Mouse (Mus musculus) forebrain, embryonic 10.5 days (tissue): ENCODE measurements around the gene Bloc1s5. TPM values are rescaled to one million over a fixed set of nuclear protein-coding genes. Genes with fewer than 3 reads are reported as not detected.
"Not testable (repeated sequence)": the region's sequence is repeated elsewhere in the genome, so short reads cannot be mapped to it uniquely, and the experiment has no call there.

Experiments
- DNase-seq: peaks from one replicate; pipeline ENCODE4 v3.0.0-alpha.2; 2017; ENCODE audit warnings: low spot score; ENCODE audit errors: extremely low spot score
- H3K27ac ChIP-seq: fragments of 300-500 bp; sonication (generic); 2 replicates; pipeline ENCODE4 v1.5.1; 2016; ENCODE audit warnings: mild to moderate bottlenecking
- H3K27me3 ChIP-seq: fragments of 300-500 bp; sonication (generic); 2 replicates; pipeline ENCODE4 v1.6.1; 2016; ENCODE audit warnings: mild to moderate bottlenecking; ENCODE audit not compliant: poor library complexity, severe bottlenecking
- H3K36me3 ChIP-seq: fragments of 300-500 bp; sonication (generic); replicated peaks from 2 replicates; pipeline ENCODE4 v1.6.1; 2016; ENCODE audit warnings: mild to moderate bottlenecking, moderate library complexity
- H3K4me1 ChIP-seq: fragments of 300-500 bp; sonication (generic); 2 replicates; pipeline ENCODE4 v1.6.1; 2016
- H3K4me3 ChIP-seq: fragments of 300-500 bp; sonication (generic); 2 replicates; pipeline ENCODE4 v1.5.1; 2016; ENCODE audit warnings: mild to moderate bottlenecking, moderate library complexity
- H3K9me3 ChIP-seq: fragments of 300-500 bp; sonication (generic); 2 replicates; pipeline ENCODE4 v1.6.1; 2016; ENCODE audit warnings: mild to moderate bottlenecking, moderate library complexity
- WGBS: fragments of 180-500 bp; shearing (Covaris S2); methylation state at CpG from one replicate; pipeline ENCODE4 v1.1.7; 2016; 5-methylcytosine and 5-hydroxymethylcytosine counted together
- polyA plus RNA-seq: library from polyadenylated mRNA; unstranded; fragments of >200 nt; fragmentation: Nextera tagmentation; extraction: Ambion mirVana; gene quantifications from 2 replicates; pipeline ENCODE4 v1.2.1, GENCODE M21; 2016

Bloc1s5 gene
- polyA plus RNA-seq, 1 experiment from 2014 or later, result 27.0 TPM

- DNase-seq, result no peak
- Histone ChIP-seq H3K27me3 (no peaks in the 10 kb centered on the region), H3K4me1 (peaks cover 12% of the 10 kb centered on the region), H3K36me3 (peaks cover 21% of the 10 kb centered on the region), H3K4me3 (no peak overlapping the region), H3K9me3 (peaks cover 3% of the 10 kb centered on the region; the same call in 1 of the 2 replicates), H3K27ac (no peak overlapping the region)
- WGBS, result 80% methylated on average over 11 of the region's 11 CpGs
Measured at GRCm38 (mm10) chr13:38638694-38639093, 3.8 kb upstream of the Bloc1s5 start.

GRCm38 (mm10) chr13:38634256-38634799 is 581 bp downstream of the Bloc1s5 start:
- Histone ChIP-seq H3K9me3 (no peaks in the 10 kb centered on the region), H3K4me1 (peaks cover 13% of the 10 kb centered on the region), H3K36me3 (peaks cover 6% of the 10 kb centered on the region; the same call in 1 of the 2 replicates), H3K27me3 (no peaks in the 10 kb centered on the region), H3K4me3 (peak overlapping the region; percentile 88), H3K27ac (peak overlapping the region; percentile 94)
- no peak for DNase-seq
- WGBS, result 1% methylated on average over 19 of the region's 19 CpGs

GRCm38 (mm10) chr13:38633287-38634000 is 1.5 kb downstream of the Bloc1s5 start:
- Histone ChIP-seq H3K4me3 (peak overlapping the region; percentile 88; the same call in 1 of the 2 replicates), H3K27ac (no peak overlapping the region), H3K9me3 (no peaks in the 10 kb centered on the region), H3K27me3 (no peaks in the 10 kb centered on the region), H3K36me3 (peaks cover 6% of the 10 kb centered on the region; the same call in 1 of the 2 replicates), H3K4me1 (peaks cover 13% of the 10 kb centered on the region)
- DNase-seq, result no peak
- 91% methylated on average over 6 of the region's 6 CpGs for WGBS

GRCm38 (mm10) chr13:38632556-38632955 is 2.4 kb downstream of the Bloc1s5 start:
- Histone ChIP-seq H3K27me3 (no peaks in the 10 kb centered on the region), H3K27ac (no peak overlapping the region), H3K4me1 (peaks cover 13% of the 10 kb centered on the region), H3K4me3 (no peak overlapping the region), H3K36me3 (peaks cover 6% of the 10 kb centered on the region; the same call in 1 of the 2 replicates), H3K9me3 (no peaks in the 10 kb centered on the region)
- DNase-seq, result no peak
- 87% methylated on average over 6 of the region's 6 CpGs for WGBS

- Histone ChIP-seq H3K36me3 (peaks cover 16% of the 10 kb centered on the region), H3K9me3 (no peaks in the 10 kb centered on the region), H3K4me3 (no peak overlapping the region), H3K27me3 (no peaks in the 10 kb centered on the region), H3K27ac (no peak overlapping the region), H3K4me1 (no peaks in the 10 kb centered on the region)
- no peak for DNase-seq
- WGBS, result 22% methylated on average over 6 of the region's 6 CpGs
Measured at GRCm38 (mm10) chr13:38626229-38626525, 8.7 kb downstream of the Bloc1s5 start.

GRCm38 (mm10) chr13:38625492-38626228 is 9.2 kb downstream of the Bloc1s5 start:
- WGBS, result 28% methylated on average over 5 of the region's 5 CpGs
- H3K4me1 ChIP-seq, result no peaks in the 10 kb centered on the region
- no peaks in the 10 kb centered on the region for H3K9me3 ChIP-seq
- peaks cover 16% of the 10 kb centered on the region for H3K36me3 ChIP-seq
- no peak overlapping the region for H3K4me3 ChIP-seq
- DNase-seq, result no peak
- H3K27me3 ChIP-seq, result no peaks in the 10 kb centered on the region
- H3K27ac ChIP-seq, result no peak overlapping the region

- no peak for DNase-seq
- WGBS, result 94% methylated on average over 8 of the region's 8 CpGs
- no peaks in the 10 kb centered on the region for H3K4me1 ChIP-seq
- peaks cover 9% of the 10 kb centered on the region for H3K36me3 ChIP-seq
- H3K9me3 ChIP-seq, result no peaks in the 10 kb centered on the region
- H3K27ac ChIP-seq, result no peak overlapping the region
- H3K4me3 ChIP-seq, result no peak overlapping the region
- no peaks in the 10 kb centered on the region for H3K27me3 ChIP-seq
Measured at GRCm38 (mm10) chr13:38624292-38624902, 10.5 kb downstream of the Bloc1s5 start.

- Histone ChIP-seq H3K36me3 (peaks cover 9% of the 10 kb centered on the region), H3K27ac (no peak overlapping the region), H3K27me3 (no peaks in the 10 kb centered on the region), H3K4me1 (no peaks in the 10 kb centered on the region), H3K9me3 (no peaks in the 10 kb centered on the region), H3K4me3 (no peak overlapping the region)
- 89% methylated on average over 5 of the region's 5 CpGs for WGBS
- no peak for DNase-seq
Measured at GRCm38 (mm10) chr13:38623296-38623695, 11.6 kb downstream of the Bloc1s5 start.

GRCm38 (mm10) chr13:38618001-38618630 is 16.8 kb downstream of the Bloc1s5 start:
- not testable (repeated sequence) for H3K9me3 ChIP-seq, H3K4me1 ChIP-seq, H3K4me3 ChIP-seq, H3K27ac ChIP-seq, H3K27me3 ChIP-seq, DNase-seq
- peaks cover 15% of the 10 kb centered on the region for H3K36me3 ChIP-seq
- WGBS, result 70% methylated on average over 4 of the region's 4 CpGs

- 0 out of 2 replicates have a peak, but pooled peaks cover 4% of the 10 kb centered on the region for H3K4me1 ChIP-seq
- no peak for DNase-seq
- no peak overlapping the region for H3K4me3 ChIP-seq
- no peak overlapping the region for H3K27ac ChIP-seq
- H3K9me3 ChIP-seq, result peaks cover 3% of the 10 kb centered on the region; the same call in 1 of the 2 replicates
- WGBS, result 90% methylated on average over 4 of the region's 4 CpGs
- peaks cover 27% of the 10 kb centered on the region for H3K36me3 ChIP-seq
- no peaks in the 10 kb centered on the region for H3K27me3 ChIP-seq
Measured at GRCm38 (mm10) chr13:38616887-38617286, 18.0 kb downstream of the Bloc1s5 start.

- Histone ChIP-seq H3K9me3 (peaks cover 3% of the 10 kb centered on the region; the same call in 1 of the 2 replicates), H3K4me1 (0 out of 2 replicates have a peak, but pooled peaks cover 4% of the 10 kb centered on the region), H3K4me3 (no peak overlapping the region), H3K36me3 (peaks cover 33% of the 10 kb centered on the region), H3K27me3 (no peaks in the 10 kb centered on the region), H3K27ac (no peak overlapping the region)
- 88% methylated on average over 5 of the region's 5 CpGs for WGBS
- DNase-seq, result no peak
Measured at GRCm38 (mm10) chr13:38615656-38616055, 19.3 kb downstream of the Bloc1s5 start.

- DNase-seq, result no peak
- H3K27ac ChIP-seq, result no peak overlapping the region
- 0 out of 2 replicates have a peak, but pooled peaks cover 4% of the 10 kb centered on the region for H3K4me1 ChIP-seq
- H3K27me3 ChIP-seq, result no peaks in the 10 kb centered on the region
- no peak overlapping the region for H3K4me3 ChIP-seq
- H3K36me3 ChIP-seq, result peaks cover 33% of the 10 kb centered on the region
- H3K9me3 ChIP-seq, result peaks cover 3% of the 10 kb centered on the region; the same call in 1 of the 2 replicates
- 70% methylated on average over 5 of the region's 5 CpGs for WGBS
Measured at GRCm38 (mm10) chr13:38614298-38614697, 20.6 kb downstream of the Bloc1s5 start.
